Mouse (Mus musculus) stomach, postnatal 0 days (tissue): ENCODE measurements at regions not wholly inside any gene's neighbourhood (a gene's known extent, or its start where the extent isn't known, plus 50 kb on each side); places are given as distances from the start of the nearest gene placed in this dataset.

Experiments
- CTCF ChIP-seq: IDR thresholded peaks from 2 replicates; pipeline ENCODE4 v1.5.1; 2016; ENCODE audit warnings: antibody characterized with exemption, low read depth, mild to moderate bottlenecking, moderate library complexity
- EP300 ChIP-seq: optimal IDR thresholded peaks from 2 replicates; pipeline ENCODE3; 2016; ENCODE audit warnings: antibody characterized with exemption

DNA sequence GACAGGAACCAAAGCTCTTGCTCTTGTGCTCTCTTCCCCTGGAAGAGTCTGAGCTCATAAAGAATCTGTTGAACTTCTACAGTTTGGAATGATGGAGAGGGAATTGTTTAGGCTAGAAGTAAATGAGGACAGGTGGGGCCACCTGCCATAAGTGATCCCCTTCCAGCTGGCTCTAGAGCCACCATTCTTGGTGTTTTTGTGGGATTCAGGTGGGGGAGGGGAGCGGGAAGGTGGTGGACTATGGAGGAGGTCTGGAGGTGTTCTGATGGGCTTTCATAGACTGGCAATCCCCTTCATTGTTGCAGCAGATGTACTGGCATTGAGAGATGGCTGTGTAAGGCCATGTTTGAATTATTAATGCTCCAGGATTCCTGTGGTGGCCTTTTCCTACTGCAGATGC, 132.6 kb upstream of the Opcml start:
- TF ChIP-seq EP300 (no peak), CTCF (no peak)
